ENCODE assay signal across 12 mouse cellular contexts in genomic region chr17:35106522-35106921, GRCm38 (mm10). TPM values are rescaled to one million over a fixed set of nuclear protein-coding genes. Genes with fewer than 3 reads are reported as not detected.
DNase-seq lines count a peak whose midpoint lies in the region; ATAC-seq and TF ChIP-seq lines count a peak whose summit lies in the region.
"Had no signal": no experiment of that assay in that cellular context is flagged by ENCODE, and none has a peak within 500 bp of the region (broad histone marks: within the 10 kb centered on the region; RNA-seq: fewer than 3 reads in every experiment).

No protein-coding gene starts in this region.

- peaks cover 11% of the 10 kb centered on the region for H3K4me1 ChIP-seq in forebrain, embryonic 10.5 days
- no peaks in the 10 kb centered on the region for H3K4me1 ChIP-seq in forebrain, embryonic 16.5 days (replicated peaks; ENCODE audit: control insufficient read depth, insufficient read depth, low read length)
- H3K4me1 ChIP-seq in lung, embryonic 14.5 days (ENCODE audit: insufficient read depth), result no peaks in the 10 kb centered on the region
- H3K4me1 ChIP-seq in forebrain, embryonic 12.5 days, result peaks cover 8% of the 10 kb centered on the region; the same call in 1 of the 2 replicates
- H3K4me1 ChIP-seq in midbrain, embryonic 13.5 days (replicated peaks), result peaks cover 7% of the 10 kb centered on the region
- H3K4me1 ChIP-seq: limb, embryonic 13.5 days had no signal

- peak overlapping the region; percentile 82 for H3K27ac ChIP-seq in forebrain, embryonic 10.5 days
- H3K27ac ChIP-seq in forebrain, embryonic 16.5 days (ENCODE audit: low read length), result no peak overlapping the region
- H3K27ac ChIP-seq in lung, embryonic 14.5 days (ENCODE audit: low read depth), result no peak overlapping the region
- H3K27ac ChIP-seq in forebrain, embryonic 12.5 days, result no peak overlapping the region
- peak overlapping the region; percentile 40 for H3K27ac ChIP-seq in midbrain, embryonic 13.5 days
- H3K27ac ChIP-seq: limb, embryonic 13.5 days had no signal

- H3K9me3 ChIP-seq in forebrain, embryonic 10.5 days, result no peaks in the 10 kb centered on the region
- H3K9me3 ChIP-seq in forebrain, embryonic 16.5 days (ENCODE audit: control insufficient read depth, low read length), result no peaks in the 10 kb centered on the region
- H3K9me3 ChIP-seq in lung, embryonic 14.5 days (ENCODE audit: low read depth, low read length), result no peaks in the 10 kb centered on the region
- no peaks in the 10 kb centered on the region for H3K9me3 ChIP-seq in forebrain, embryonic 12.5 days
- H3K9me3 ChIP-seq in midbrain, embryonic 13.5 days, result no peaks in the 10 kb centered on the region
- H3K9me3 ChIP-seq: limb, embryonic 13.5 days had no signal

- peak overlapping the region; percentile 28; the same call in 1 of the 2 replicates for H3K4me3 ChIP-seq in forebrain, embryonic 10.5 days
- H3K4me3 ChIP-seq in forebrain, embryonic 16.5 days (replicated peaks; ENCODE audit: low read length), result no peak overlapping the region
- H3K4me3 ChIP-seq in lung, embryonic 14.5 days (ENCODE audit: low read depth, low read length), result no peak overlapping the region
- H3K4me3 ChIP-seq in forebrain, embryonic 12.5 days (replicated peaks), result no peak overlapping the region
- no peak overlapping the region for H3K4me3 ChIP-seq in midbrain, embryonic 13.5 days (replicated peaks)
- H3K4me3 ChIP-seq: limb, embryonic 13.5 days had no signal

- H3K27me3 ChIP-seq in forebrain, embryonic 10.5 days (ENCODE audit: poor library complexity, severe bottlenecking), result no peaks in the 10 kb centered on the region
- no peaks in the 10 kb centered on the region for H3K27me3 ChIP-seq in forebrain, embryonic 16.5 days (replicated peaks; ENCODE audit: control insufficient read depth, insufficient read depth, low read length)
- no peaks in the 10 kb centered on the region for H3K27me3 ChIP-seq in lung, embryonic 14.5 days (ENCODE audit: insufficient read depth, low read length)
- no peaks in the 10 kb centered on the region; the same call in 1 of the 2 replicates for H3K27me3 ChIP-seq in forebrain, embryonic 12.5 days
- no peaks in the 10 kb centered on the region for H3K27me3 ChIP-seq in midbrain, embryonic 13.5 days
- H3K27me3 ChIP-seq: limb, embryonic 13.5 days had no signal

- ATAC-seq in forebrain, embryonic 16.5 days, result no peak
- no peak for ATAC-seq in lung, embryonic 14.5 days (ENCODE audit: insufficient read depth)
- no peak for ATAC-seq in forebrain, embryonic 12.5 days (ENCODE audit: low FRiP score)
- ATAC-seq in midbrain, embryonic 13.5 days, result peak; percentile 24; the same call in 1 of the 2 replicates
- ATAC-seq: inflammation-experienced regulatory T-cells, adult 6 months had no signal

- WGBS in forebrain, embryonic 10.5 days, result 81% methylated on average over 3 of the region's 3 CpGs
- 69% methylated on average over 3 of the region's 3 CpGs for WGBS in forebrain, embryonic 16.5 days
- WGBS in lung, embryonic 14.5 days, result 51% methylated on average over 3 of the region's 3 CpGs
- WGBS in forebrain, embryonic 12.5 days, result 60% methylated on average over 3 of the region's 3 CpGs
- 67% methylated on average over 3 of the region's 3 CpGs for WGBS in midbrain, embryonic 13.5 days

- H3K4me2 ChIP-seq in forebrain, embryonic 16.5 days (ENCODE audit: low read length), result no peak overlapping the region
- H3K4me2 ChIP-seq in lung, embryonic 14.5 days, result no peak overlapping the region
- H3K4me2 ChIP-seq in forebrain, embryonic 12.5 days, result no peak overlapping the region; the same call in 1 of the 2 replicates
- no peak overlapping the region for H3K4me2 ChIP-seq in midbrain, embryonic 13.5 days (replicated peaks)

- TF ChIP-seq CTCF in lung, embryonic 14.5 days (IDR thresholded peaks at IDR 0.05; ENCODE audit: low read depth), result peak; percentile 30

- H3K36me3 ChIP-seq in forebrain, embryonic 10.5 days (replicated peaks), result peaks cover 23% of the 10 kb centered on the region
- H3K36me3 ChIP-seq in forebrain, embryonic 16.5 days (ENCODE audit: control insufficient read depth, insufficient read depth), result peaks cover 14% of the 10 kb centered on the region
- peaks cover 26% of the 10 kb centered on the region for H3K36me3 ChIP-seq in lung, embryonic 14.5 days (ENCODE audit: insufficient read depth)
- peaks cover 25% of the 10 kb centered on the region for H3K36me3 ChIP-seq in forebrain, embryonic 12.5 days (replicated peaks)
- peaks cover 25% of the 10 kb centered on the region for H3K36me3 ChIP-seq in midbrain, embryonic 13.5 days

- no peak overlapping the region for H3K9ac ChIP-seq in forebrain, embryonic 16.5 days (replicated peaks; ENCODE audit: low read depth, low read length)
- no peak overlapping the region; the same call in 1 of the 2 replicates for H3K9ac ChIP-seq in lung, embryonic 14.5 days
- 0 out of 2 replicates have a peak overlapping the region, but pooled peaks have one; percentile 29 for H3K9ac ChIP-seq in forebrain, embryonic 12.5 days
- H3K9ac ChIP-seq in midbrain, embryonic 13.5 days (replicated peaks), result no peak overlapping the region; the same call in 1 of the 2 replicates
- H3K9ac ChIP-seq: limb, embryonic 13.5 days had no signal

- no peak for DNase-seq in forebrain, embryonic 10.5 days (ENCODE audit: extremely low spot score, low spot score)
- DNase-seq in lung, embryonic 14.5 days, result peak; percentile 13
- no peak for DNase-seq in lung, postnatal 36 days
- no peak for DNase-seq in testis, postnatal 14 days (ENCODE audit: low spot score)
- DNase-seq in embryo, embryonic 11 days, result no peak

RNA-seq across cellular contexts. Expression of gene Ly6g5c, which starts 1.6 kb away (rescaled TPM):
- not detected in 2 replicates for polyA plus RNA-seq in forebrain, embryonic 10.5 days (2016; fragmentation: Nextera tagmentation; extraction: Ambion mirVana)
- not detected in 2 replicates for polyA plus RNA-seq in forebrain, embryonic 16.5 days (2015; fragmentation: Nextera tagmentation; extraction: Ambion mirVana)
- polyA plus RNA-seq in lung, embryonic 14.5 days (2014; fragmentation: Nextera tagmentation; extraction: Ambion mirVana), result not detected in 2 replicates
- not detected in 2 replicates for polyA plus RNA-seq in forebrain, embryonic 12.5 days (2016; fragmentation: Nextera tagmentation; extraction: Ambion mirVana)
- not detected in 2 replicates for polyA plus RNA-seq in midbrain, embryonic 13.5 days (2015; fragmentation: Nextera tagmentation; extraction: Ambion mirVana)
- polyA plus RNA-seq: frontal cortex, adult 2 months; inflammation-experienced regulatory T-cells, adult 6 months; limb, embryonic 13.5 days; stomach, embryonic 14.5 days had no signal

RNA-seq across cellular contexts. Expression of gene Ly6g5b, which starts 8.7 kb away (rescaled TPM):
- polyA plus RNA-seq in forebrain, embryonic 10.5 days (2016; fragmentation: Nextera tagmentation; extraction: Ambion mirVana), result 1.2 and 1.4 TPM in 2 replicates
- polyA plus RNA-seq in forebrain, embryonic 16.5 days (2015; fragmentation: Nextera tagmentation; extraction: Ambion mirVana), result 0.62 and 1.3 TPM in 2 replicates
- polyA plus RNA-seq in lung, embryonic 14.5 days (2014; fragmentation: Nextera tagmentation; extraction: Ambion mirVana), result 1.1 TPM in 2 replicates
- polyA plus RNA-seq in forebrain, embryonic 12.5 days (2016; fragmentation: Nextera tagmentation; extraction: Ambion mirVana), result 0.96 and 1.5 TPM in 2 replicates
- polyA plus RNA-seq in midbrain, embryonic 13.5 days (2015; fragmentation: Nextera tagmentation; extraction: Ambion mirVana), result 1.4 and 1.7 TPM in 2 replicates

RNA-seq across cellular contexts. Expression of gene Gpank1, which starts 14.7 kb away (rescaled TPM):
- polyA plus RNA-seq in forebrain, embryonic 10.5 days (2016; fragmentation: Nextera tagmentation; extraction: Ambion mirVana), result 33.9 and 42.2 TPM in 2 replicates
- 29.6 and 29.8 TPM in 2 replicates for polyA plus RNA-seq in forebrain, embryonic 16.5 days (2015; fragmentation: Nextera tagmentation; extraction: Ambion mirVana)
- polyA plus RNA-seq in lung, embryonic 14.5 days (2014; fragmentation: Nextera tagmentation; extraction: Ambion mirVana), result 18.3 and 19.0 TPM in 2 replicates
- polyA plus RNA-seq in forebrain, embryonic 12.5 days (2016; fragmentation: Nextera tagmentation; extraction: Ambion mirVana), result 27.4 and 28.1 TPM in 2 replicates
- 27.1 and 30.4 TPM in 2 replicates for polyA plus RNA-seq in midbrain, embryonic 13.5 days (2015; fragmentation: Nextera tagmentation; extraction: Ambion mirVana)

RNA-seq across cellular contexts. Expression of gene Csnk2b, which starts 15.3 kb away (rescaled TPM):
- 290 and 303 TPM in 2 replicates for polyA plus RNA-seq in forebrain, embryonic 10.5 days (2016; fragmentation: Nextera tagmentation; extraction: Ambion mirVana)
- 308 and 320 TPM in 2 replicates for polyA plus RNA-seq in forebrain, embryonic 16.5 days (2015; fragmentation: Nextera tagmentation; extraction: Ambion mirVana)
- polyA plus RNA-seq in lung, embryonic 14.5 days (2014; fragmentation: Nextera tagmentation; extraction: Ambion mirVana), result 288 and 291 TPM in 2 replicates
- polyA plus RNA-seq in forebrain, embryonic 12.5 days (2016; fragmentation: Nextera tagmentation; extraction: Ambion mirVana), result 283 and 284 TPM in 2 replicates
- 293 and 316 TPM in 2 replicates for polyA plus RNA-seq in midbrain, embryonic 13.5 days (2015; fragmentation: Nextera tagmentation; extraction: Ambion mirVana)

RNA-seq across cellular contexts. Expression of gene Abhd16a, which starts 17.5 kb away (rescaled TPM):
- 51.8 and 52.7 TPM in 2 replicates for polyA plus RNA-seq in forebrain, embryonic 10.5 days (2016; fragmentation: Nextera tagmentation; extraction: Ambion mirVana)
- polyA plus RNA-seq in forebrain, embryonic 16.5 days (2015; fragmentation: Nextera tagmentation; extraction: Ambion mirVana), result 93.1 and 109 TPM in 2 replicates
- polyA plus RNA-seq in lung, embryonic 14.5 days (2014; fragmentation: Nextera tagmentation; extraction: Ambion mirVana), result 79.7 and 80.9 TPM in 2 replicates
- polyA plus RNA-seq in forebrain, embryonic 12.5 days (2016; fragmentation: Nextera tagmentation; extraction: Ambion mirVana), result 59.2 and 70.7 TPM in 2 replicates
- polyA plus RNA-seq in midbrain, embryonic 13.5 days (2015; fragmentation: Nextera tagmentation; extraction: Ambion mirVana), result 85.1 and 86.5 TPM in 2 replicates

Comparison
In these comparisons a context has a peak if more than half of its experiments do, and no peak if none do; other contexts are left out.
1. H3K27ac ChIP-seq: peak in forebrain, embryonic 10.5 days (single experiment) and midbrain, embryonic 13.5 days (single experiment); none in forebrain, embryonic 16.5 days (single experiment), lung, embryonic 14.5 days (single experiment) and forebrain, embryonic 12.5 days (single experiment).